Mouse (Mus musculus): ENCODE results near the gene Lce1f. TPM values are rescaled to one million over a fixed set of nuclear protein-coding genes. Genes with fewer than 3 reads are reported as not detected.

Gene Lce1f
- total RNA-seq (2023): not detected

DNA sequence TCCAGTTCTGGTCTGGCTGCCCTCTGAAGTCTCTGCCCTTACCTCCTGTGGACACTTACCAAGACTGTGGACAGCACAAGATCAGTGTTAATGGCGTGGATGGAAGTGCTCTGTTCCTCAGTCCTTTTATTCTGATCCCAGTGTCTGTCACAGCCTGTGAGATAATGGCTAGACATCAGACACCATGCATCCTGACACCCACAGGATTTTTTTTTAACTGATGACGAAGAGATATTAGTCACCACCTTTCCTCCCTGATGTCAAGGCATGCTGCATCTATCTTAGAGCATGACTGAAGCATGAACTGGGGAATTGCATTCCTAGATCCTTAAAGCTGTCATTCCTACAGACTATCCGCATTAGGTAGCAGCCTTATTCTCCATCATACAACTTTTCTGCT, at the start of gene Lce1f:
Gene Lce1f (minus strand): TSS at position 101 of the 400 bp plus-strand sequence.

DNA sequence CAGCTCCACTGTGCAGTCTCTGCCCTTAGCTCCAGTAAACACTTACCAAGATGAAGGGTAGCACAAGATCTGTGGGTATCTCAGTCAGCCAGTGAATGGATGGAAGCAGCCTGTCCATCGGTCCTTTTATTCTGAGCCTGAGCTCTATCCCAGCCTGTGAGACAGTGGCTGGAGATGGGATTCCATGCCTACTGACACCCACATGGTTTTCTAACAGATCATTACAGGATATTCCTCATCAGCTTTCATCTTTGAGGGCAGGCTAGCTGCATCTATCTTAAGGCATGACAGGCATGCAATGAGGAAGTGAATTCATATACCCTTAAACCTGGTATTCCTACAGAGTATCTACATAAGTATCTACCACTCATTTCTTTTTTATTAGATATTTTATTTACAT, 44.8 kb upstream of the Lce1f start, which contains the start of gene Lce1h:
Gene Lce1h (minus strand): TSS at position 101 of the 400 bp plus-strand sequence.

DNA sequence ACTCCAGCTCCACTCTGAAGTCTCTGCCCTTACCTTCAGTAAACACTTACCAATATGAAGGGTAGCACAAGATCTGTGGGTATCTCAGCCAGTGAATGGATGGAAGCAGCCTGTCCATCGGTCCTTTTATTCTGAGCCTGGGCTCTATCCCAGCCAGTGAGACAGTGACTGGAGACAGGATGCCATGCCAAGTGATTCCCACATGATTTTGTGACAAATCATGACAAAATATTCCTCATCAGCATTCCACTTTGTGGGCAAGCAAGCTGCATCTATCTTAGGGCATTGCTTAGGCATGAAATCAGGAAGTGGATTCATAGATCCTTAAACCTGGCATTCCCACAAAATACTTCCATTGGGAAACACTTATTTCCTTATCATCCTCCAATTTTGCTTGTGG, 32.1 kb upstream of the Lce1f start, which contains the start of gene Lce1g:
Gene Lce1g (minus strand): TSS at position 101 of the 400 bp plus-strand sequence.

DNA sequence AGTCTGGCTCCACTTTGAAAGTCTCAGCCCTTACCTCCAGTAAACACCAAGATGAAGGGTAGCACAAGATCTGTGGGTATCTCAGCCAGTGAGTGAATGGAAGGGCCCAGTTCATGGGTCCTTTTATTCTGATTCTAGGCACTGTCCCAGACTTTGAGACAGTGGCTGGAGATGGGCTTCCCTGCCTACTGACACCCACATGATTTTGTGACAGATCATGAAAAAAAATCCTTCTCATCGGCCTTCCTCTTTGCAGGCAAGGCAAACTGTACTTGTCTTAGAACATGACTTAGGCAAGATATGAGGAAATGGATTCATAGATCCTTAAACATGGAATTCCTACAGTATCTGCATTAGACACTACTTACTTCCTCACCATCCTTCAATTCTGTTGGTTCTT, 18.8 kb upstream of the Lce1f start, which contains the start of gene Gm38119:
Gene Gm38119 (minus strand): TSS at position 101 of the 400 bp plus-strand sequence.

DNA sequence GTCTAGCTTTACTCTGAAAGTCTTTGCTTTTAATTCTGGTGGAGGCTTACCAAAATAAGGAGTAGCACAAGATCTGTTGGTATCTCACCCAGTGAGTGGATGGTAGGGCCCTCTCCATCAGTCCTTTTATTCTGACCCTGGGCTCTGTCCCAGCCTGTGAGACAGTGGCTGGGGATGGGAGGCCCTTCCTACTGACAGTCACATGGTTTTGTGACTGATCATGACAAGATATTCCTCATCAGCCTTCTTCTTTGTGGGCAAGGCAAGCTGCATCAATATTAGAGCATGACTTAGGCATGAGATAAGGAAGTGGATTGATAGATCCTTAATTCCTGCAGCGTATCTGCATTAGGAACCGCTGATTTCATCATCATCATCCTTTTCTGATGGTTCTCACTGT, 11.2 kb downstream of the Lce1f start, which contains the start of gene Lce1e:
Gene Lce1e (minus strand): TSS at position 101 of the 400 bp plus-strand sequence.

DNA sequence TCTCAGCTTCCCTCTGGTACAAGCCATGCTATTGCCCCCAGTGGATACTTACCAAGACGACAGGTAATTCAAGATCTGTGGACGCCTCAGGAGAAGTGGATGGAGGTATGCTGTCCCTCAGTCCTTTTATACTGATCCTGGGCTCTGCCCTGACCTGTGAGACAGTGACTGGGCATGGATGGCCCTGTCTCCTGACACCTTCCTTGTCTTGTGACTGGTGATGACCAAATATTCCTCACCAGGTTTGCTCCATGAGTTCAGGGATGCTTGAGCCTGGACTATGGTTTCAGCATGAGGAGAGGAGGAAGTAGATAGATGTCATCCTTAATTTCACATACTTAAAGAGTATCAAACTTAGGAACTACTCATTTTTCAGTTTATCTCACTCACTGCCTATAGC, 33.0 kb downstream of the Lce1f start, which contains the start of gene Lce1d:
Gene Lce1d (minus strand): TSS at position 101 of the 400 bp plus-strand sequence.

DNA sequence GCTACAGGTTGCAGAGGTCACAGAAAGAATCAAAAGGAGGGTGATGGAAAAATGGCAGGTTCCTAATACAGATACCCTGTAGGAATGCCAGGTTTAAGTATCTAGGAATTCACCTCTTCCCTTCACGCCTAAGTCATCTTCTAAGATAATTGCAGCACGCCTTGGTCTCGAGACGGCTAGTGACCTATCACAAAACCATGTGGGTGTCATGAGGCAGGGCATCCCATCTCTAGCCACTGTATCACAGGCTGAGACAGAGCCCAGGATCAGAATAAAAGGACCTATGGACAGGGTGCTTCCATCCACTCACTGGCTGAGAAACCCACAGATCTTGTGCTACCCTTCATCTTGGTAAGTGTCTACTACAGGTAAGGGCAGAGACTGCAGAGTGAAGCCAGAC, 41.2 kb downstream of the Lce1f start, which contains the start of gene Lce1c:
Gene Lce1c (plus strand): TSS at position 301 of the 400 bp plus-strand sequence.

DNA sequence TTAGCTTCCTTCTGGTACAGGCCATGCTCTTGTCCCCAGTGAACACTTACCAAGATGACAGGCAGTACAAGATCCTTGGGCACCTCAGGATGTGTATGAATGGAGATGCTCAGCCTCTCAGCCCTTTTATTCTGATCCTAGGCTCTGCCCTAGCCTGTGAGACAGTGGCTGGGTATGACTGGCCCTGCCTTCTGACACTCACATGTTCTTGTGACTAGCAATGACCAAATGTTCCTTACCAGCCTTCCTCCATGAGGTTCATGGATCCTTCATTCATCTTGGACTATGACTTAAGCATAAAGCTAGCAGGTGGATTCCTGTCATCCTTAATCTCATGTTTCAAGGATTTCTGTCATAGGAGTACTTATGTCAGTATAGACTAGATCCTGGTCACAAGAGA, 49.9 kb downstream of the Lce1f start, which contains the start of gene Lce1a2:
Gene Lce1a2 (minus strand): TSS at position 101 of the 400 bp plus-strand sequence.

Other genes with a start within 250 kb of the Lce1f start
- gene Sprr1a, start 234.5 kb downstream of the Lce1f start, total RNA-seq (2023): not detected
- gene Sprr4, start 219.9 kb downstream of the Lce1f start, total RNA-seq (2023): not detected
- gene 2310046K23Rik, start 185.8 kb downstream of the Lce1f start, total RNA-seq (2023): not detected
- not detected for gene Ivl, start 146.6 kb downstream of the Lce1f start, total RNA-seq (2023)
- gene Smcp, start 131.4 kb downstream of the Lce1f start, total RNA-seq (2023): not detected
- gene 2210017I01Rik, start 112.9 kb downstream of the Lce1f start, total RNA-seq (2023): not detected
- not detected for gene Lce6a, start 98.7 kb downstream of the Lce1f start, total RNA-seq (2023)
- gene Lce1a1, start 72.0 kb downstream of the Lce1f start, total RNA-seq (2023): not detected
- gene Lce1b, start 63.4 kb downstream of the Lce1f start, total RNA-seq (2023): not detected
- not detected for gene Lce1a2, start 50.0 kb downstream of the Lce1f start, total RNA-seq (2023)
- not detected for gene Lce1c, start 41.1 kb downstream of the Lce1f start, total RNA-seq (2023)
- gene Lce1d, start 33.1 kb downstream of the Lce1f start, total RNA-seq (2023): not detected
- not detected for gene Lce1e, start 11.3 kb downstream of the Lce1f start, total RNA-seq (2023)
- not detected for gene Gm38119, start 18.7 kb upstream of the Lce1f start, total RNA-seq (2023)
- gene Lce1g, start 32.0 kb upstream of the Lce1f start, total RNA-seq (2023): not detected
- not detected for gene Lce1h, start 44.7 kb upstream of the Lce1f start, total RNA-seq (2023)
- gene Lce1i, start 58.5 kb upstream of the Lce1f start, total RNA-seq (2023): not detected
- not detected for gene Lce1j, start 70.2 kb upstream of the Lce1f start, total RNA-seq (2023)
- gene Lce1k, start 87.5 kb upstream of the Lce1f start, total RNA-seq (2023): not detected
- not detected for gene Kprp, start 106.9 kb upstream of the Lce1f start, total RNA-seq (2023)
- gene Lce1l, start 130.9 kb upstream of the Lce1f start, total RNA-seq (2023): not detected
- gene 2310050C09Rik, start 149.9 kb upstream of the Lce1f start, total RNA-seq (2023): not detected
- gene Lce3a, start 205.9 kb upstream of the Lce1f start, total RNA-seq (2023): not detected
- not detected for gene Lce3b, start 212.6 kb upstream of the Lce1f start, total RNA-seq (2023)
- gene Lce3c, start 224.1 kb upstream of the Lce1f start, total RNA-seq (2023): not detected
- gene Lce3d, start 237.0 kb upstream of the Lce1f start, total RNA-seq (2023): not detected
- gene Lce3e, start 246.7 kb upstream of the Lce1f start, total RNA-seq (2023): not detected